Mouse (Mus musculus): ENCODE results near the gene Mroh3. TPM values are rescaled to one million over a fixed set of nuclear protein-coding genes. Genes with fewer than 3 reads are reported as not detected.

Gene Mroh3
- total RNA-seq (2021): not detected
- long read RNA-seq, experiment 1: 0 reads
- long read RNA-seq, experiment 2: 0 reads

- intact Hi-C loops (cut with DNase I): loop anchor here (2.0 to 5.0 kb wide), 2 partner anchors 42 to 151 kb away; no protein-coding TSS in a partner anchor
- peak; percentile 25 to 45 for DNase-seq
Observed at GRCm38 (mm10) chr1:136212803-136213202, at the start of gene Mroh3. Gene Mroh3, minus strand, starts transcription at chr1:136212828.

DNA sequence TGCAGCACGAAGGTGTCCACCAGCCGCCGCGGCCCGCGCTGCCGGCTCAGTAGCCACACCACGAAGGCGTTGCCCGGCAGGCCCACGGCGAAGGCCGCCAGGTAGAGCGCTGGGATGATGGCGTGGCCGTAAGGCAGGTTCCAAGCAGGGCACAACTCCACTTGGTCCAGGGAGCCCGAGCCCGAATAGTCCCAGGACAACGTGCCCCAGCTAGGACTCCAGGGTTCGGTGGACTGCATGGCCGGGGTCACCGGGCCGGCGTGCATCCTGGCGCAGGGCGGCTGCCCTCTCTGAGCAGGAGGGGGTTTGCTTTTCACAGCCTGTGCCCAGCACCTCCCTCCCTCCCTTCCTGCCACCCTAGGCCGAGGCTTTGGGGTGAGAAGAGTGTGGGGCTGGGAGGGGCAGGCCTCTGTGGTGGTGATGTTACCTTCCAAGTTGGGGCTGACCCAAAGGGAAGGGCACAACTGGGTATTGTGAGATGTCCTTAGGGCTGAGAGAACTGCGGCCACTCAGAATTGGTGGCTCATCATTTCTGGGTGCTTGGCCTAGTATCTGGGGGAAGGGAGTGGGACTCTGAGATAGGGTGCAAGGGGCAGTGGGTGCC, 48.1 kb upstream of the Mroh3 start, which contains the start of gene Gpr25:
Gene Gpr25, minus strand, starts transcription at position 239 of the 604 bp plus-strand sequence.
- DNase-seq: no peak
- intact Hi-C loops (cut with DNase I): no loop called here

DNA sequence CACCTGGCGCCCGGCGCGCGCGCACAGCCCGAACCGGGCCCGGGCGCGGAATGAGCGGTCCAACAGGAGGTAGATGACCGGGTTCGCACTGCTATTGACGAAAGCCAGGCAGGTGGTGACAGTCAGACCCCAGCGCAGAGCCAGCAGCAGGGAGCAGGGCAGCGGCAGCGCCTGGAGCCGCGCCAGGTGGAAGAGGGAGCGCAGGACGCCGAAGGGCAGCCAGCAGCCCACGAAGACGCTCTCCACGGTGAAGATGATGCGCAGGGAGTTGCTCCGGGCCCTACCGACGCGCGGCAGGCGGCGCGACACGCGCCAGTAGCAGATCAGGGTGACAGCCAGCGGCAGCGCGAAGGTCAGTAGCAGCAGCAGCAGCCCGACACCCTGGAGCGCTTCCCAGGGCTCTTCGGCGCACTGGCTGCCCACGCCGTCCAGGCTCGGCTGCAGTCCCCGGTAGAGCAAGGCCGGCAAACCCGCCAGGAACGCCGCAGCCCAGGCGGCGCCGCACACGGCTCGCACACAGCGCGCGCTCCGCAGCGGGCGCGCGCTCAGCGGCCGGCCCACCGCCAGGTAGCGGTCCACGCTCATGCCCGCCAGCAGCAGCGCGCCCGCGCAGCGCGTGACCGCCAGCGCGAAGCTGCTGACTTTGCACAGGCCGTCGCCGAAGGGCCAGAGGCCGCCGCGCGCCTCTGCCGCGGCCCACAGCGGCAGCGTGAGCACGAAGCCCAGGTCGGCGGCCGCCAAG, 47.4 kb upstream of the Mroh3 start:
- intact Hi-C loops (cut with DNase I): no loop called here
- DNase-seq: peak; percentile 69 to 74

DNA sequence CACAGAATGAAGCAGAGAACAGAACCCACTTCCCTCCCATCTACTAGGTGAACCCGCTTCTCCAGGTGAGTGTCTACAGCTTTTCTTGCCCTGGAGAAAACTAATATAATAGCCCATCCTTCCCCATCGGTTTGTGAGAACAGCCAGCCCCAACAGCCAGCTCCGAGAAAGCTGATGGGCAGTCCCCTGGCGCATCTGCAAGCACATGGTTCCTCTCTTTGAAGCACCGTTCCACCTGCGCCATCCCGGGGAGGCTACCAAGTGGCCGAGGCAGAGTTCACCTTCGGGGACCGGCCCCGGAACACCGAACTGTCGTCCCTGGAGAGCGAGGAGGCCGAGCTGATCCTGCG, 46.9 kb upstream of the Mroh3 start:
- peak in 1 of 2 experiments; percentile 5 for DNase-seq
- intact Hi-C loops (cut with DNase I): no loop called here

GRCm38 (mm10) chr1:136258495-136258894, 45.9 kb upstream of the Mroh3 start:
- intact Hi-C loops (cut with DNase I): no loop called here
- DNase-seq: no peak

- no peak for DNase-seq
- intact Hi-C loops (cut with DNase I): no loop called here
Observed at GRCm38 (mm10) chr1:136255657-136256056, 43.0 kb upstream of the Mroh3 start.

GRCm38 (mm10) chr1:136255174-136255573, 42.5 kb upstream of the Mroh3 start:
- no peak for DNase-seq
- intact Hi-C loops (cut with DNase I): no loop called here

GRCm38 (mm10) chr1:136254503-136255065, 42.0 kb upstream of the Mroh3 start:
- intact Hi-C loops (cut with DNase I): no loop called here
- no peak for DNase-seq

GRCm38 (mm10) chr1:136253472-136253871, 40.8 kb upstream of the Mroh3 start:
- DNase-seq: no peak
- intact Hi-C loops (cut with DNase I): no loop called here

DNA sequence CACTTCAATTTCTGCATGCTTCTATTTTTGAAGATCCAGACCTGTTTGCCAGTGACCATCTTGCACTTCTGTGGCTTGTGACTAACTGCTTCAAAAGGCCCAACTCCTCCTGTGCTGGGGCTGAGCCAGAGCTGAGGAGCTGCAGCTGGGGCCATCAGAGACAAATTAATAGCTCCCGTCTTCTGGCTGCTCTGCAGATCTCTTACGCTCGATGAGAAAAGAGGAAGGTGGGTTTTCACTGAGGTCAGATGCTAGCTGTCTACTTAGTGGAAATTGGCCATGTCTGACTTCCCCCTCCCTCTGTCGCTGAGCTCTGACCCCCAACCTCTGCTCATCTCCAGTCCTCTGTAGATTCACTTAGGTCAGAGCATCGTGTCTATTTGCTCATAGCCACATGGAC, 37.0 kb upstream of the Mroh3 start:
- intact Hi-C loops (cut with DNase I): no loop called here
- DNase-seq: no peak

- intact Hi-C loops (cut with DNase I): no loop called here
- DNase-seq: no peak
Observed at GRCm38 (mm10) chr1:136247393-136247792, 34.8 kb upstream of the Mroh3 start.

- DNase-seq: no peak
- intact Hi-C loops (cut with DNase I): no loop called here
Observed at GRCm38 (mm10) chr1:136244469-136244868, 31.8 kb upstream of the Mroh3 start.

- no peak for DNase-seq
- intact Hi-C loops (cut with DNase I): no loop called here
Observed at GRCm38 (mm10) chr1:136241801-136242200, 29.2 kb upstream of the Mroh3 start.

- intact Hi-C loops (cut with DNase I): no loop called here
- DNase-seq: no peak
Observed at GRCm38 (mm10) chr1:136238495-136238894, 25.9 kb upstream of the Mroh3 start.

DNA sequence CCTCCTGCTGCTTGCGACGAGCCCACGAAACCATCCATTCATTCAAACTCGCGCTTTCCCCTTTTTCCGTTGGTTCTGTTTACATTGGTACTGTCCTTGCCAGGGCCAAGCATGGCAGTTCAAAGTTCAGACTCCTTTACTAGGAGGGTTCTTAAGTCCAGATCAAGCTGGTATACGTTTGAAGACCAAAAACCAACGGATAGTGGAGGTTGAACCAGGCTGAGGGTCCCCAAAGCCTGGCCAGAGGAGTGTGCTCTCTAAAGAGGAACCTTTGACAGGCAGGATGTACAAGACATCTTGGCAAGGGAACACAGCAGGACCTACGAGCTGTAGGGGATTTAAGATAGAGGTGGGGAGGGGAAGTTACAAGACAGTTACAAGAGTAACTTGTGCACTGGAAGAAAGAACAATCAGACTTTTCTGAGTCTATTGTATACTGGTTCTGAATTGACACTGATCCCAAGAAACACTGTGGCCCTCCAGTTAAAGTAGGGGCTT, 22.0 kb upstream of the Mroh3 start:
- DNase-seq: no peak
- intact Hi-C loops (cut with DNase I): no loop called here

- intact Hi-C loops (cut with DNase I): no loop called here
- peak in 1 of 2 experiments; percentile 29 for DNase-seq
Observed at GRCm38 (mm10) chr1:136233892-136234594, 21.4 kb upstream of the Mroh3 start, which contains the start of gene Inava. Gene Inava, minus strand, starts transcription at chr1:136234264.

DNA sequence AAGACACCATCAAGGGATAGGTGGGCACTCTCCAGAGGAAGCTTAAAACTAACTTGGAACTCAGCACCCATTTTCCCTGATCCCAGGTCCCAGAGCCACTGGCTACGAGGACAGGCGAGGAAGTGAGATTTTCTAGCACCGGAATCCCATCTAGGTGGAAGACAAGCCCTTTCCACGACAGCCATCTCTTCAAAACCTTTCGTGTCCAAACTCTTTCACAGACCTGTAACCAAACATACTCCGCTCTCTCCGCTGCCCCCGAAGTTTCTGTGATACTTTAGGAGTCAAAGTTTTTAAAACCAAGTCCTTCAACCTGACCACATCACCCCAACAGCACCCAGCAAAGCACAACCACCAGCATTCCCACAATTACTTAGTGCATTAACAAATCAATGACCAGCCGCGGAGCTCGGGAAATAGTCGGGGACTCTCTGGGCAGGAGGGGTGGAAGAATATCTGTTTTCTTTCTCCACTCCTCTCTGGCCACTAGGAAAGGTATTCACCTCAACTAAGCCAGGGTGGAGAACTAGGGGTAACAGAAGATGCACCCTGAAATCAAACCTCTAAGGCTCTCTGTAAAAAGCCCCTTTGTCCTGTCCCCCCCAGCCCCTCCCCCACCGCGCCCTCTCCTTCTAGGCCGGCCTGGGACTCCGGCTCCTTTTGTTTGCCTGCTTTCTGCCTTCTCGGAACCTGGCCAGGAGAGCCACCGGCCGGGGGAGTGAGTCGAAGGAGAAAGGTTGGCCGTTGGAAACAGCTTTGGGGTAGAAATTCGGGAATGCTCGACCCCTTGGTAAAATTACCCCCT, 20.6 kb upstream of the Mroh3 start:
- intact Hi-C loops (cut with DNase I): no loop called here
- no peak for DNase-seq

GRCm38 (mm10) chr1:136232285-136232926, 19.8 kb upstream of the Mroh3 start:
- intact Hi-C loops (cut with DNase I): no loop called here
- no peak for DNase-seq

DNA sequence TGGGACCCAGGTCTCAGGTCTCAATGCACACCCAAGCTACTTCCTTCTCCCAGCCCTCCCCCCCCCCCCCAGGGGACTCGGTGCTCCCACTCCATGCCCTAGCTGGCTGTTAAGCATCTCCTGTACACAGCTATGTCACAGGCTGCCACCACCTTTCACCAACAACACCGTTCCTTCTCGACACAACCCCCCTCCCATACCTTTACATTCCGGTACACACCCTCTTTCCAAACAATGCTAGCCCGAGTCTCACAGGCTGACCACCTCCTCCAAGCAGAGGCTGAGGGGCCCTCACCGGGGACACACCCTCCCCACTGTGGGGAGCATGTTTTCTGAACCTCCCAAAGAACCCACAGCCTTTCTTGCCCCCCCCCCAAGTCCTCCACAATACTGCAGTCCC, 19.0 kb upstream of the Mroh3 start:
- DNase-seq: no peak
- intact Hi-C loops (cut with DNase I): no loop called here

DNA sequence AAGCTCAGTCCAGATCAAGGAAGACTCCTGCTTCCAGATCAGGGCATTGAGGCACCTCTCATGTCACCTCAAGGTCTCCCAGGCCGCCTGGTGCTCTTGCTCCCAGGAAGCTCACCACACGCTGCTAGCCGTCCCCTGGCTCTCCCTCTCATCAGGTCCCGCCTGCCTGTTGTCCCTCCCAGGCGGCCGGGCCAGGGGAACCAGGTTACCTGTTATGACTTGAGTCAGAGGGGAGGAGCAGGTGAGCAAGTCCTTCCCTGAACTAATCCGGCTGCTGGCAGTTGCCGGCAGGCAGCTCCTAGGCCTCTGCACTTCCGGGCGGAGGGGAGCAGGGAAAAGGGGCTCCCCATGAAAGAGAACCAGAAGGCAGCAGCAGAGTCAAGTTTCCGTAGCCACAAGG, 17.6 kb upstream of the Mroh3 start:
- intact Hi-C loops (cut with DNase I): no loop called here
- DNase-seq: no peak
